Mouse (Mus musculus) mouse trophoblast stem cell (cell line): Measurements from ENCODE around the gene F11.

ENCODE experiments used
- in situ Hi-C, 2 experiments: fragments of 300-500 bp; cut with MseI, MboI; formaldehyde crosslinking; loops; 2 replicates in 1 of 2; 3 replicates in 1 of 2; pipeline ENCODE4 v1.15.1; 2025

The F11 gene

GRCm38 (mm10) chr8:45261920-45262319 lies at the start of gene F11:
F11 (minus strand) TSS chr8:45262031.
- in situ Hi-C loops, result no loop called here

GRCm38 (mm10) chr8:45310967-45311366 lies 49.1 kb upstream of the F11 start:
- in situ Hi-C loops, result no loop called here

- in situ Hi-C loops, result no loop called here
Measured at GRCm38 (mm10) chr8:45308366-45308765, 46.5 kb upstream of the F11 start, which contains the start of gene Gm45753. Gm45753 (minus strand) TSS chr8:45308466.

GRCm38 (mm10) chr8:45305479-45305878 lies 43.6 kb upstream of the F11 start:
- in situ Hi-C loops, result no loop called here

- in situ Hi-C loops, result no loop called here
Measured at GRCm38 (mm10) chr8:45304354-45304753, 42.5 kb upstream of the F11 start.

GRCm38 (mm10) chr8:45302390-45302789 lies 40.6 kb upstream of the F11 start:
- in situ Hi-C loops, result no loop called here

GRCm38 (mm10) chr8:45295276-45295675 lies 33.4 kb upstream of the F11 start:
- in situ Hi-C loops, result no loop called here

- in situ Hi-C loops, result no loop called here
Measured at GRCm38 (mm10) chr8:45294687-45295086, 32.9 kb upstream of the F11 start, which contains the start of gene Klkb1. Klkb1 (minus strand) TSS chr8:45294859.

- in situ Hi-C loops, result no loop called here
Measured at GRCm38 (mm10) chr8:45291790-45292189, 30.0 kb upstream of the F11 start.

GRCm38 (mm10) chr8:45281630-45282029 lies 19.8 kb upstream of the F11 start:
- in situ Hi-C loops, result no loop called here

- in situ Hi-C loops, result no loop called here
Measured at GRCm38 (mm10) chr8:45277453-45277852, 15.6 kb upstream of the F11 start.

- in situ Hi-C loops, result no loop called here
Measured at GRCm38 (mm10) chr8:45274317-45274716, 12.5 kb upstream of the F11 start.

GRCm38 (mm10) chr8:45269056-45269455 lies 7.2 kb upstream of the F11 start:
- in situ Hi-C loops, result no loop called here

GRCm38 (mm10) chr8:45268485-45268884 lies 6.7 kb upstream of the F11 start:
- in situ Hi-C loops, result no loop called here

- in situ Hi-C loops, result no loop called here
Measured at GRCm38 (mm10) chr8:45267611-45268391, 6.0 kb upstream of the F11 start.

GRCm38 (mm10) chr8:45266993-45267392 lies 5.2 kb upstream of the F11 start:
- in situ Hi-C loops, result no loop called here

- in situ Hi-C loops, result no loop called here
Measured at GRCm38 (mm10) chr8:45264918-45265317, 3.1 kb upstream of the F11 start.

- in situ Hi-C loops, result no loop called here
Measured at GRCm38 (mm10) chr8:45262851-45263250, 1.0 kb upstream of the F11 start.

GRCm38 (mm10) chr8:45258421-45258820 lies 3.4 kb downstream of the F11 start:
- in situ Hi-C loops, result no loop called here

- in situ Hi-C loops, result no loop called here
Measured at GRCm38 (mm10) chr8:45255040-45255439, 6.8 kb downstream of the F11 start.

- in situ Hi-C loops, result no loop called here
Measured at GRCm38 (mm10) chr8:45254194-45254842, 7.5 kb downstream of the F11 start.

- in situ Hi-C loops, result no loop called here
Measured at GRCm38 (mm10) chr8:45253586-45253985, 8.2 kb downstream of the F11 start.

- in situ Hi-C loops, result no loop called here
Measured at GRCm38 (mm10) chr8:45253111-45253510, 8.7 kb downstream of the F11 start.
